14 mouse cellular contexts compared by ENCODE assay signal in genomic region chr6:108244571-108244970, GRCm38 (mm10).
"Had no signal": no experiment of that assay in that cellular context is flagged by ENCODE, and none has a peak within 500 bp of the region (broad histone marks: within the 10 kb centered on the region; RNA-seq: fewer than 3 reads in every experiment).

No protein-coding gene starts in this region.

- ATAC-seq: midbrain, embryonic 16.5 days had no signal

- H3K4me3 ChIP-seq: midbrain, embryonic 10.5 days; midbrain, embryonic 12.5 days; myocyte; neural tube, embryonic 13.5 days had no signal

- H3K27ac ChIP-seq: midbrain, embryonic 10.5 days; midbrain, embryonic 12.5 days; neural tube, embryonic 13.5 days had no signal

- DNase-seq: lung, adult 18-20 months; lung, embryonic 14.5 days; lung, postnatal 10 days; lung, postnatal 4 days; midbrain, embryonic 14.5 days; right cerebral cortex, postnatal 14 days; thymus, adult 18-20 months; thymus, postnatal 14 days; thymus, postnatal 36 days had no signal
